Mouse (Mus musculus): ENCODE measurements around the gene Adprm.

DNA sequence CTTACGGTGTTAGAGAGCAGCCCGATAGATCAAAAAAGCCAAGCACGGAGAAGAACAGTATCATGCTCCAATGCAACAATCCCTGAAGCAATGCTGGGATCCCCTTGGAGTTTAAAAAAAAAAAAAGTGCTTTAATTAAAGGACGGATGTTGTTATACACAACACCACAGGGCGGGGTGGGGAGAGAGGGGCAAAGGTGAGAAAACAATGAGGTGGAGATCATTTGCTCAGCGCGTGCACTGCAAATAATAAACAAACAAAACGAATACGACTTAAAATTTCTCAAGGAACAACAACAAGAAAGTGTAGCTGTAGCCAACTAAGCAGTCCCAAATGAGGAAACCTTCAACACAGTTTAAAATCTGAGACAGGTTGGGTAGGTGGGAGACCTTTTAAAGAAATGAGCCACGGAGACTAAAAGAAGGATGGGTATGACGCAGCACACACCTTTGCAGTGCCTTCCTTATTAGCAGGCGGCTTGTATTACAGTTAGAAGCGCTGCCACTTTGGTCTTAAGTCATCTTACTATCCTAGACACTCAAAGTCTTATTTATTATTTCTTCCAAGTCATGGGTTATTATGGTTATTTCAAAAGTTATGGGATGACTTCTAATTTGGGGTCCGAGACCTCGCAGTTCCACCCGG is 596 bp downstream of the Adprm start:
- TF ChIP-seq POLR2A (IDR thresholded peaks at IDR 0.05; ENCODE audit: borderline replicate concordance, low read depth, low read length) (no peak), CTCF (IDR thresholded peaks at IDR 0.05; ENCODE audit: low read depth, low read length) (no peak)
